Mouse (Mus musculus) cerebellum, adult 2 months (tissue): ENCODE results near the gene Rapgefl1. TPM values are rescaled to one million over a fixed set of nuclear protein-coding genes. Genes with fewer than 3 reads are reported as not detected.

Experiments
- DNase-seq, 2 experiments: peaks; one replicate each; pipeline ENCODE4 v3.0.0; 2021
- H3K27ac ChIP-seq: fragments of 200-500 bp; 2 replicates; pipeline ENCODE4 v1.5.1; 2012; ENCODE audit warnings: low read length, control low read depth, inconsistent platforms; ENCODE audit not compliant: insufficient read depth
- H3K27me3 ChIP-seq: fragments of 200-500 bp; 2 replicates; pipeline ENCODE4 v1.6.1; 2012; ENCODE audit warnings: inconsistent platforms, mild to moderate bottlenecking, low read length, moderate library complexity; ENCODE audit not compliant: control insufficient read depth, insufficient read depth
- H3K4me1 ChIP-seq: fragments of 200-500 bp; 2 replicates; pipeline ENCODE4 v1.6.1; 2011; ENCODE audit warnings: low read length; ENCODE audit not compliant: control insufficient read depth, insufficient read depth
- H3K4me3 ChIP-seq: fragments of 200-500 bp; replicated peaks from 2 replicates; pipeline ENCODE3; 2011; ENCODE audit warnings: mild to moderate bottlenecking, low read depth, low read length, control low read depth; ENCODE audit not compliant: insufficient read depth
- CTCF ChIP-seq: fragments of 200-500 bp; IDR thresholded peaks from 2 replicates; pipeline ENCODE4 v1.5.1; 2011; ENCODE audit warnings: low read depth, mild to moderate bottlenecking, control low read depth, low read length, moderate library complexity, borderline replicate concordance; ENCODE audit not compliant: insufficient read depth
- POLR2A ChIP-seq: fragments of 200-500 bp; IDR thresholded peaks from 2 replicates; pipeline ENCODE4 v1.6.1; 2011; ENCODE audit warnings: low read length, control low read depth, borderline replicate concordance; ENCODE audit not compliant: insufficient read depth
- WGBS: fragments of 180-500 bp; shearing (Covaris S2); methylation state at CpG from one replicate; pipeline ENCODE4 v1.1.7; 2018; 5-methylcytosine and 5-hydroxymethylcytosine counted together
- polyA plus RNA-seq: library from polyadenylated mRNA; depleted of rRNA; stranded (reverse); fragments of >200 nt; gene quantifications from 2 replicates; pipeline ENCODE4 v1.2.3, GENCODE M21; 2012

Gene Rapgefl1
- polyA plus RNA-seq, 1 experiment, result 56.8 TPM

- Histone ChIP-seq H3K27ac (no peak overlapping the region), H3K4me1 (no peaks in the 10 kb centered on the region), H3K27me3 (no peaks in the 10 kb centered on the region), H3K4me3 (no peak overlapping the region)
- DNase-seq, result no peak
- TF ChIP-seq POLR2A (no peak), CTCF (no peak)
- WGBS, result 84% methylated on average over 8 of the region's 8 CpGs
These were observed 17.5 kb downstream of the Rapgefl1 start for GRCm38 (mm10) chr11:98854116-98854515.

GRCm38 (mm10) chr11:98854659-98855058 lies 18.1 kb downstream of the Rapgefl1 start:
- WGBS, result 96% methylated on average over 2 of the region's 2 CpGs
- Histone ChIP-seq H3K4me1 (no peaks in the 10 kb centered on the region), H3K27ac (no peak overlapping the region), H3K27me3 (no peaks in the 10 kb centered on the region), H3K4me3 (no peak overlapping the region)
- TF ChIP-seq POLR2A, result no peak
- TF ChIP-seq CTCF, result no peak
- no peak for DNase-seq

GRCm38 (mm10) chr11:98858759-98859731 lies 22.5 kb downstream of the Rapgefl1 start:
- TF ChIP-seq CTCF, result peak; percentile 73
- no peak for TF ChIP-seq POLR2A
- 32% methylated on average over 14 of the region's 14 CpGs for WGBS
- H3K4me3 ChIP-seq, result no peak overlapping the region
- peak; percentile 80 to 90 for DNase-seq
- no peaks in the 10 kb centered on the region for H3K27me3 ChIP-seq
- H3K4me1 ChIP-seq, result no peaks in the 10 kb centered on the region
- no peak overlapping the region for H3K27ac ChIP-seq

DNA sequence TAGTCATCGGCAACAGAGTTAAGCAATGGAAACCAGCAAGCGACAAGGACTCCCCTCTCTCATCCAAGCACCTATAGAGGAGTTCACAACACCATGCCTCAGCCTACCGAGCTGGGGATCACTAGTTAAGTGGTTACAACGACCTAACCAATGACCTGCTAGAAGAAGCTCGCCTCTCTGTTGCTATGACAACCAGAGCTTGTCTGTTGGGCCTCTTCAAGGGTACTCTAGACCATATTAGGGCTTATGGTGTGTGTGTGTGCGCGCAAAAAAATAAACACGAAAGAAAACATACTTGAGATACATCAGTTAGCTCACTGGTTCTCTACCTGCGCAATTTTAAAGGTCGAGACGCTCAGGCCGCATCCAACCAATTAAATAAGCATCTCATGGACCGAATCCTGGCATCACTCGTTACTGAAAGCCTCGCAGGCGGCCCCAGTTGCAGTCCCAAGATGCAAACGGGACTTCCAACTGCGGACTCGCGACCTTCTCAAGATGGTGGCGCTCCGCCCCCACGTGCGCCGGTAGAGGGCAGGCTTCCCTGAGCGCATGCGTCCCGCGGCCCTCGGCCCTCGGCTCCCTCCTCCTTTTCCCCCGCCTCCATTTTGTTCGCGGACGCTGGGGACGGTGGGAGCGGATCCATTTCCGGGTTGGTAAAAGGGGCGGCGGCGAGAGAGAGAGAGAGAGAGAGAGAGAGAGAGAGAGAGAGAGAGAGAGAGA lies 26.6 kb downstream of the Rapgefl1 start, which contains the start of gene Wipf2:
TSS of gene Wipf2 (plus strand) at position 611 of the 723 bp plus-strand sequence.
- Histone ChIP-seq H3K27me3 (no peaks in the 10 kb centered on the region), H3K27ac (peak within 1 kb of the TSS; percentile 87), H3K4me3 (peak within 1 kb of the TSS; percentile 100), H3K4me1 (peaks cover 4% of the 10 kb centered on the region; the same call in 1 of the 2 replicates)
- peak; percentile 94 to 95 for DNase-seq
- TF ChIP-seq POLR2A, result peak; percentile 91
- TF ChIP-seq CTCF, result peak; percentile 58; the same call in 1 of the 2 replicates
- 7% methylated on average over 38 of the region's 41 CpGs for WGBS

- peak overlapping the region; percentile 87 for H3K27ac ChIP-seq
- H3K4me1 ChIP-seq, result peaks cover 8% of the 10 kb centered on the region
- peak overlapping the region; percentile 100 for H3K4me3 ChIP-seq
- under 1% methylated on average over 39 of the region's 39 CpGs for WGBS
- no peaks in the 10 kb centered on the region for H3K27me3 ChIP-seq
- no peak for TF ChIP-seq CTCF
- no peak for TF ChIP-seq POLR2A
- no peak for DNase-seq
These were observed 27.3 kb downstream of the Rapgefl1 start for GRCm38 (mm10) chr11:98863751-98864429.

- TF ChIP-seq POLR2A (no peak), CTCF (no peak)
- Histone ChIP-seq H3K4me1 (peaks cover 24% of the 10 kb centered on the region), H3K27me3 (no peaks in the 10 kb centered on the region), H3K4me3 (no peak overlapping the region), H3K27ac (no peak overlapping the region)
- DNase-seq, result peak in 1 of 2 experiments; percentile 59
- 41% methylated on average over 12 of the region's 12 CpGs for WGBS
These were observed 30.7 kb downstream of the Rapgefl1 start for GRCm38 (mm10) chr11:98867293-98867692.

GRCm38 (mm10) chr11:98869906-98870305 lies 33.3 kb downstream of the Rapgefl1 start:
- WGBS, result 89% methylated on average over 8 of the region's 8 CpGs

GRCm38 (mm10) chr11:98870791-98871190 lies 34.2 kb downstream of the Rapgefl1 start:
- TF ChIP-seq CTCF (no peak), POLR2A (no peak)
- no peak overlapping the region for H3K27ac ChIP-seq

More at GRCm38 (mm10) chr11:98869906-98870305, 33.3 kb downstream of the Rapgefl1 start:
- TF ChIP-seq CTCF (no peak), POLR2A (no peak)
- peaks cover 25% of the 10 kb centered on the region for H3K4me1 ChIP-seq
- H3K27me3 ChIP-seq, result no peaks in the 10 kb centered on the region
- no peak for DNase-seq
- H3K4me3 ChIP-seq, result no peak overlapping the region
- no peak overlapping the region for H3K27ac ChIP-seq

More at GRCm38 (mm10) chr11:98870791-98871190, 34.2 kb downstream of the Rapgefl1 start:
- Histone ChIP-seq H3K27me3 (no peaks in the 10 kb centered on the region), H3K4me3 (no peak overlapping the region), H3K4me1 (peaks cover 25% of the 10 kb centered on the region)
- WGBS, result 76% methylated on average over 5 of the region's 5 CpGs
- DNase-seq, result no peak
